Mouse (Mus musculus) ZHBTc4 (cell line): ENCODE measurements around the gene Washc3.

Experiments
- DNase-seq: peaks from one replicate; pipeline ENCODE4 v3.0.0-alpha.2; 2011; ENCODE audit warnings: low read depth, low spot score

Washc3 gene

GRCm38 (mm10) chr10:88255556-88255955, 54.7 kb downstream of the Washc3 start:
- no peak for DNase-seq

- no peak for DNase-seq
These were observed 59.4 kb downstream of the Washc3 start for GRCm38 (mm10) chr10:88260309-88260708.

- no peak for DNase-seq
These were observed 60.3 kb downstream of the Washc3 start for GRCm38 (mm10) chr10:88261186-88261585.

- no peak for DNase-seq
These were observed 62.5 kb downstream of the Washc3 start for GRCm38 (mm10) chr10:88263383-88263782.

- DNase-seq, result no peak
These were observed 73.2 kb downstream of the Washc3 start for GRCm38 (mm10) chr10:88274045-88274444.

- no peak for DNase-seq
These were observed 80.8 kb downstream of the Washc3 start for GRCm38 (mm10) chr10:88281699-88282098.

GRCm38 (mm10) chr10:88284343-88284990, 83.6 kb downstream of the Washc3 start:
- no peak for DNase-seq

GRCm38 (mm10) chr10:88287261-88287660, 86.4 kb downstream of the Washc3 start:
- no peak for DNase-seq

- DNase-seq, result no peak
These were observed 87.2 kb downstream of the Washc3 start for GRCm38 (mm10) chr10:88288061-88288460.

- no peak for DNase-seq
These were observed 94.2 kb downstream of the Washc3 start for GRCm38 (mm10) chr10:88295091-88295490.
